Mouse (Mus musculus) mouse embryonic stem cell (cell line): ENCODE results near the gene Ecm1.

Experiments used
- in situ Hi-C, 2 experiments: fragments of 300-500 bp; cut with MboI; formaldehyde crosslinking; loops; 1 replicate in 1 of 2; 3 replicates in 1 of 2; pipeline ENCODE4 v1.14.3; 2019 to 2020; ENCODE audit warnings: low sequenced_read_pairs in 2 of 2, low pct_unique_long_range_greater_than_20kb in 1 of 2, mixed read lengths in 1 of 2; ENCODE audit not compliant: unreplicated experiment in 1 of 2

Ecm1 gene

GRCm38 (mm10) chr3:95731802-95732201 lies 7.6 kb downstream of the Ecm1 start:
- in situ Hi-C loops, result no loop called here

- in situ Hi-C loops, result no loop called here
Observed at GRCm38 (mm10) chr3:95730431-95730830, 8.9 kb downstream of the Ecm1 start.

DNA sequence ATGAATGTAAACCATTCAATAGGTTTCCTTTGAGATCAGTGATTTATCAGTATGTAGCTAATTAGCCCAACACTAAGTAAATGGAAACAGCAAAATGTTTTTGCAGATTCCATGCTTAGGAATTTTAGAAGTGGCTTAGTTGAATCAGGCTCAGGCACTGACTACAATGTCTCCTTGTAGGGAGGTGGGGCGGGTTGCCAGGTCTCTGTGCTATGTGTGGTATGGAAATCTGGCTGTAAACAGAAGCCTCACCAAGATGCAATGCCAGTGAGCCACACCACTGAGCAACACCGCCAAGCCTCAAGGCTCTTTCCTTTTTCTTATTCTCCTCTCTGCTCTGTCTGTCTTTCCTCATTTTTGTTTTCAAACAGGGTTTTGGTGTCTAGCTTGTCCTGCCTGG lies 10.5 kb downstream of the Ecm1 start:
- in situ Hi-C loops, result no loop called here

DNA sequence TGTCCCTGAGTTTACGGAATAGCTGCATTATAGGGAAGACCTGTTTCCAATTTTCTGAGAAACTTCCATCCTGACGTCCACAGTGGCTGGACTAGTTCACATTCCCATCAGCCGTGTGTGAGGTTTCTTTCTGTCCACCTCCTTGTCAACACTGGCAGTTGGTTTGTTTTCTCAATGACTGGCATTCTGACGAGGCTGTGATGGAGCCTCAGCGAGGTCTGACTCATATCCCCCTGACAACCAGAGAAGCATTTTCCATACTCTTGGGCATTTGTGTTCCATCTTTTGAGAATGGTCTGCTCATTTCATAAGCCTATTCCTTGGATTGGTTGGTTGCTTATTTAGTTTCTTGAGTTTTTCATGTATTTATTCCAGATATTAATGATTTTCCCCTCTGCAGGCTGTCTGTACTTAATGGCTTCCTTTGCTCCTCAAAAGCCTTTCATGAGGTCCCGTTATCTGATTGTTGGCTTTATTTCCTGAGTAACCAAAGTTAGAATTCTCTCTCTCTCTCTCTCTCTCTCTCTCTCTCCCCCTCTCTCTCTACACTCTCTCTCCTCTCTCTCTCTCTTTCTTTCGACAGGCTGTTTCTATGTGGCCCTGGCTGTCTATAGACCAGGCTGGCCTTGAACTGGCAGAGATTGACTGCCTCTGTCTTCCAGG lies 12.5 kb downstream of the Ecm1 start:
- in situ Hi-C loops, result no loop called here

DNA sequence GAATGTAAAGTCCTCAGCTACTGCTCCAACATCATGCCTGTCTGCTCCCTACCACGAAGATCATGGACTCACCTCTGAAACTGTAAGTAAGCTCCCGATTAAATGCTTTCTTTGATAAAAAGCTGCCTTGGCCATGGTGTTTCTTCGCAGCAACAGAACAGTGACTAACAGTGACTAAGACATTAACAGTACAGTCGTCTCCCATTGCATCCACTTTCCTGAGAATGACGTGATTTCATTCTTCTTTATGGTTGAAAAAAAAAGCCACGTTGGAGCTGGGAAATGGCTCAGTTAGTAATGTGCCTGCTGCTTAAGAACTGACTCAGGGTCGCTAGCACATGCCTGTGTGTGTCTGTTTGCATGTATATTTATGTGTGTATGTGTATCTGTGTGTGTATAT lies 13.5 kb downstream of the Ecm1 start:
- in situ Hi-C loops, result no loop called here

GRCm38 (mm10) chr3:95722386-95722785 lies 17.0 kb downstream of the Ecm1 start:
- in situ Hi-C loops, result loop anchor here in 1 of 2 experiments (25.0 kb wide), 1 partner anchor 210 kb away; no protein-coding TSS in a partner anchor

GRCm38 (mm10) chr3:95718153-95718552 lies 21.2 kb downstream of the Ecm1 start:
- in situ Hi-C loops, result loop anchor here in 1 of 2 experiments (25.0 kb wide), 1 partner anchor 206 kb away; no protein-coding TSS in a partner anchor

- in situ Hi-C loops, result loop anchor here in 1 of 2 experiments (25.0 kb wide), 1 partner anchor 204 kb away; no protein-coding TSS in a partner anchor
Observed at GRCm38 (mm10) chr3:95716075-95716474, 23.3 kb downstream of the Ecm1 start.

- in situ Hi-C loops, result loop anchor here in 1 of 2 experiments (25.0 kb wide), 1 partner anchor 198 kb away; no protein-coding TSS in a partner anchor
Observed at GRCm38 (mm10) chr3:95709967-95710366, 29.4 kb downstream of the Ecm1 start.

GRCm38 (mm10) chr3:95709044-95709443 lies 30.3 kb downstream of the Ecm1 start:
- in situ Hi-C loops, result loop anchor here in 1 of 2 experiments (25.0 kb wide), 1 partner anchor 197 kb away; no protein-coding TSS in a partner anchor

- in situ Hi-C loops, result loop anchor here in 1 of 2 experiments (25.0 kb wide), 1 partner anchor 195 kb away; no protein-coding TSS in a partner anchor
Observed at GRCm38 (mm10) chr3:95707497-95707896, 31.9 kb downstream of the Ecm1 start.

- in situ Hi-C loops, result loop anchor here in 1 of 2 experiments (25.0 kb wide), 1 partner anchor 194 kb away; no protein-coding TSS in a partner anchor
Observed at GRCm38 (mm10) chr3:95706273-95706672, 33.1 kb downstream of the Ecm1 start.

- in situ Hi-C loops, result loop anchor here in 1 of 2 experiments (25.0 kb wide), 1 partner anchor 192 kb away; no protein-coding TSS in a partner anchor
Observed at GRCm38 (mm10) chr3:95704612-95705011, 34.8 kb downstream of the Ecm1 start.

- in situ Hi-C loops, result loop anchor here in 1 of 2 experiments (25.0 kb wide), 1 partner anchor 191 kb away; no protein-coding TSS in a partner anchor
Observed at GRCm38 (mm10) chr3:95703276-95703675, 36.1 kb downstream of the Ecm1 start.

DNA sequence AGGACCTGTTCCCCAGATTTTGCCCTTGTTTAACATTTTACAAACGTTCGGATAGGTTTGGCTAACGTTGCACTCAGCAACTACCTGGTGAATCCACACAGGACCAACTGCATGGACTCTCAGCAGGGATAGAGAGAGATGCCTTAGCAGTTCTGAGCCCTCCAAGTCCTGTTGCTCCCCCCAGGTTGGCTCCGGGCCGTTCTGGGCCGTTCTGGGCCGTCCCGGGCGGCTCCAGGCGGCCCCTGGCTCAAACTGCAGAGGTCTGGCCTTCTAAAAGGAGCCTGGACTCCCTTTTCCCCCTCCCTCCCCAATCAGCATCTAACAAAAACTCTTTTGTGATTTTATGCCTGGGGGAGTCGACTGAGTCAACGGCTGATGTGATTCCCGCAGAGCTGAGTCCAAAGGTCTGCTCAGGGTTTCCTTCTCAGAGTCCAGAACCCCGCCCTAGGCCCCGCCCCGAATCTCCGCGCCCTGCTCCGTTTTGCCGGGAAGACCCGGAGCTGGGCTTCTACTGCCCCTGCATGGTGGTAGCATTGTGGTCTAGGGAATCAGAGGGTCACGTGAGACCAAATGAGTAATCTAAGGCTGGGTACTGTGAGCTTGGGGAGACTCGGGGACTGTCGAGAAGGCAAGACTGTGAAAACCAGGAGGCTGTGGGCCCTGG lies 37.4 kb downstream of the Ecm1 start:
- in situ Hi-C loops, result loop anchor here in 1 of 2 experiments (25.0 kb wide), 1 partner anchor 190 kb away; no protein-coding TSS in a partner anchor

GRCm38 (mm10) chr3:95701085-95701484 lies 38.3 kb downstream of the Ecm1 start:
- in situ Hi-C loops, result loop anchor here in 1 of 2 experiments (25.0 kb wide), 1 partner anchor 189 kb away; no protein-coding TSS in a partner anchor

DNA sequence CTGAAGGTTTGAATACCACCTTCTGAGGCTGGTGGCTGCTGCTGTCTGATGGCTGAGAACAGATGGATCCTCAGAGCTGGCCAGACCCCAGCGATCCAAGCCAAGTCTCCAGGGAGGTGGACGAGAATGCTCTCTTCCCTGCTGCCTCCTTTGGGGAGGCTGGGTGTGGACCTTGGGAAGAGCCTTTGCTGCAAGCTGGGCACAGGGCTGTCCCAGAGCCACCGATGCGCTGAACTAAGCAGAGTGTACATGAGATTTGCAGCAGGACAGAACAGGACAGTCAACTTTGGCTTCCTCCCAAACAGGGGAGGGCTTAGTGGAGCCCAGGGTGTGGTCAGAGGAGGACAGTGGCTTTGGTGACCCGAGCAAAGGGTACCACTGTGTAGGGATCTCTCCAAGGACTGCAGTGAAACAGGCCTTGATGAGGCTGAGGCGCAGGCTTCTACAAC lies 39.1 kb downstream of the Ecm1 start:
- in situ Hi-C loops, result loop anchor here in 1 of 2 experiments (25.0 kb wide), 1 partner anchor 188 kb away; no protein-coding TSS in a partner anchor

DNA sequence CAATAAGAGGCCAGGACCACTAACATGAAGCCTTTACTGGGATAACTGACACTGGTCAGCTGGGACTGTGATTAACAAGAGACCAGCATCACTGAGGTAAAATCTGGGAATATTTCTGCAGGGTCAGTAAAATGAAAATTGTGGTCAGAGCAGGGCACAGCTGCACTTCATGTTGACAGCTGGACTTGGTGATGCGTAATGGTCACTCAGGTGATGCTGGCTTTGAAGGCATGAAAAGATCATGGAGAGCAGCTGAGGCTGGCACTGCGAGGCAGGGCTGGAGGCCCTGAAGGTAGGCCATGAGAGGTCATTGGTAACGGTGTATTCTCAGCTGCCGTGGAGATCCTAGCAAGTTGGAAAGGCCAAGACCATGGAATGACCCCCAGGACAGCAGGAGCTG lies 41.1 kb downstream of the Ecm1 start:
- in situ Hi-C loops, result no loop called here

DNA sequence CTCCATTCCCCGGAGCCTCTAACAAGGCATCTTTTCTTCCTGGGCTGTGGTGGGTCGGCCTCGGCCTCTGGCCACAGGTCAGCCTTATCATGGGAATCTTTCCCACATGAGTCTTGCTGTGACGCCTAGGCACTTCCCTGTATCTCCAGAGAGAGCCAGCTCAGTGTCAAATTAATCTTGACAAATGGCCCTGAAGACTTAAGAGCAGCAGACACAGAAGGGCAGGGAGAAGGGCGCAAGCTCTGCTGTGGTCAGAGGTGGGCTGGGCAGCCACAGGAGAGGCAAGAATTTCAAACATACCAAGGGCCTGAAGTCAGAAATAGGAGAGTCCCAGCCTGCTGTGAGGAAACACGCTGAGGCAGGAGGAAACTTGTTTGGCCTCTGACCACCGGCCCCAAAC lies 43.0 kb downstream of the Ecm1 start:
- in situ Hi-C loops, result no loop called here
